Mouse (Mus musculus) cerebellum, adult 8-10 months (tissue): ENCODE data around the gene Tmem129.

Experiments
- DNase-seq: peaks from one replicate; pipeline ENCODE4 v3.0.0; 2022

The Tmem129 gene

DNA sequence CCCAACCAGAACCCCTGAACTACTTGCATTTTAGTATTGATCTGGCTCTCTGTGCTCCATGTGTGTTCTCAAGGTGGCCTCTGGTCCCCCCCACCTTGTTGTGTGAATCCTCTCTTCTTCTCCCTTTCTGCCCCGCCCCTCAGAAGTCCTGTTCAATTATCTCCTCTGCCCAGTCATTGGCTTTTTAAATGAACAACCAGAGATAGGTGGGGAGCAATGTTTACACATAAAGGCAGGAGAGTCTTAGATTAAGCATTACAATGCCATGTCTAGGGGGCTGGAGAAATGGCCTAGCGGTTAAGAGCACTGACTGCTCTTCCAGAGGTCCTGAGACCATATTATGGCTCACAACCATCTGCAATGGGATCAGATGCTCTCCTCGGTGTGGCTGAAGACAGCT is 22.9 kb downstream of the Tmem129 start:
- no peak for DNase-seq

DNA sequence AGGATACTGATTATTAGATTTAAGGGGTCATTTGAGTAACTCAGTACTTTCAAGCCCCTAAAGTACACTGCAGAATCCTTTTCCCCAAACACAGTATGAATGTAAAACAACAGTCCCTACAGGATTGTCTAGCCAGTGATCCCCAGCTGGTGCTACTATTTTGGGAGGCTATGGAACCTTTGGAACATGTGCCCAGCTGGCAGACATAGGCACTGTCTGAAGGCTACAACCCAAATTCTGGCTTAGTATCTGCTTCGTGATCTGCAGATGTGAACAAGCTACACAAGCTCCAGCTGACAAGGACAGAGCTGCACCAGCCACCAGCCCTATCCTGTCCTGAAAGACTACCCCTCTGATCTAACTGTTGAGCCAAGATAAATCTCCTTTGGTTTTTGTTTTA is 25.7 kb downstream of the Tmem129 start:
- no peak for DNase-seq

DNA sequence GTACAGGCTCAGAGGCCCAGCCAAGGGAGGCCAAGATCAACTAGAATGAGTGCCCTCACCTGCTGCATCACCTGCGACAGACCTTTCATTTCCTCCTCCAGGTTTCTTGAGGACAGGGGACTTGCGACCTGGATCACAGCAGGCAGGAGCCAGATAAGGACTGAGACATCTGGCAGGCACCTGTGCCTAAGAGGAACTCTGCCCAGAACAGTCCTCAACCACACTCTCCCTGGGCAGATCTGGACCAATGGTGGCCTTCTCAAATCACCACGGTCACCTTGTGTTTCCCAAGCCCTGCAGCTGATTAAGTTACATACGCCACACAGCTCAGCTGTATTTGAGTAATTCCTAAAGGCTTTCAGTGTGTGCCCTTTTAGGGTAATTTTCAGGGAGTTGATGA is 27.6 kb downstream of the Tmem129 start:
- no peak for DNase-seq

DNA sequence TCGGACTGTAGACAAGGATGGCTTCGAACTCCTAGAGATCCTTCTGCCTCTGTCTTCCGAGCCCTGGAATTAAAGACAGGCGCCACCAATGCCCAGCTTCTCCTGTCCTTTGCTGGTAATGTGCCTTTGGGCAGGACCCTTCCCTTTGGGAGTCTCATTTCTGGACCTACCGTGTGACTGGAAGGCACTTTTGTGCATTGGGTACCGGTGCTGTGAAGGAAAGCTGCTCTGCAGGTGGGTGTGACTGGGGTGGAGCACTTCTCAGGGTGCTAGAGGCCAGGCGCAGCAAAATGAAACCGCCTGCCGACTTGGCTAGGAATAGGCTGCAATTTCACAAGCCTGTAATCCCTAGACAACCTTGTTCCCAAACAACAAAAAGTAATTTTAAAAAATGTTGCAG is 28.2 kb downstream of the Tmem129 start:
- no peak for DNase-seq

DNA sequence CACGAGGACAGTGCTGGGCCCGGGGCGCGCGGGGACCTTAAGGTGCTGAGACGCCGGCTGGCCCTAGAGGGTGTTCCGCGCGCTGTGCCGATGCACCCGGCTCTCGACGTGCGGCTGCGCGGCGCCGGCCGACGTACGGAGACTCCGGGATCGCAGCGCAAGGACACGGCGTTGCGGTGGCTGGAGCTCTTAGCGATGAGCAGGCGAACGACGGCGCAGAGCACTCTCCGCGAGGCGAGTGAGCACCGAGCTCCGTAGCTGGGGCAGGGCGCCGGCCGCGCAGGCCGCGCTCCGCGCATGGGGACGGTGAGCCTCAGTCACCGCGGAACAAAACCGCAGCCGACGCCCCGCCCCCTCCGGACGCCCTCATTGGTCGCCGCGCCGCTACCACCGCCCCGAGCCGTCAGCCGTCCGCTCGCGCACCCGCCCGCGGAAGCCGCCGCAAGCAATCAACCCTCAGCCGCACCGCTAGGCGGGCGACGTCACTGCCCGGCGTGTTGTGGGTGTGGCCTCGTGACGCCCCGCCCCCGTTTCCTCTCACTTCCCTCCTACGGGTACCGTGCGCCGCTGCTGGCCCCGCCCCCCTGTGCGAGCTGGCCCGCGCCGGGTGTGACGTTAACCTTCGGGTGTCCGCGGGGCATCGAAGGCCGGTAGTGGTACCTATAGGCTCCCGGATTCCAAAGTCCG is 28.8 kb downstream of the Tmem129 start, which contains the start of the genes Fam53a and Gm9903:
Fam53a (minus strand) TSS at position 335 of the 687 bp plus-strand sequence.
Gm9903 (plus strand) TSS at position 625 of the 687 bp plus-strand sequence.
- peak; percentile 100 for DNase-seq

DNA sequence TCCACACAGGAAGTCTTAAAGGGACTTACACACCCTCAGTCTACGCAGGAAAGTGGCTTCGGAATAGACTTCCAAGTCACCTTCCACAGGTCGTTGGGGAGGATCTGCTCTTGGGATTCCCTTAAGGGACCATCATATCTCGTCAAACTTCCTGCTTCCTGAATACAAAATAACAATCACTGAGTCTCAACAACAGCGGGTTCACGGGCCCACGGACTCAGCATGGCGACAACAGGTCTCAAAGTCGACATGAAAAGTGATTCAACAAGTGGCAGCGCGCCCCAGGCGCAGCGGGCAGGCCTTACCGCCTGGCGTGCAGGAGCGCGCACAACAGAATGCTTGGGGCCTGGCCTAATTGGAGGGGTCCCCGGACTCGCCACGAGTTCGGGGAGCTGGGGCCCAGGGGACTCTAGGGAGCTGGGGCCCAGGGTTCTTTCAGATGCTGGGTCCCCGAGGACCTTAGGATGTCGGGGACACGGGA is 29.4 kb downstream of the Tmem129 start:
- DNase-seq = peak; percentile 60

DNA sequence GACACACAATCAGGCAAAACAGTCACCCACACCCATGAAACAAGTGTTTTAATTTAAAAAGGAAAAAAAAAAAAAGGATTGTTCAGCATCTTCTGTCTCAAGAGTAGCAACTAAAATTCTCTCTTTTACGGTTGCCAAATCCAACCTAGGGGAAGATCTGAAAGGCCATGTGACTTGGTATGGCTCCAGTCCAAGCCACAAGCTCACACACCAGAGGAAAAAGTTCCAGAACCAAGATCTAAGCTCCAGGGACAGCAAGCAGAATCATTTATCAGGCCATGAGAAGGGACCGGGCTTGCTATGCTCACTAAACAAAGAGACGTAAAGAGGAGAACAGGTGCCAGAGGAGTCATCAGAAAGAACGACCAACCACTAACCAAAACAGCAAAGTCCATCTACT is 30.2 kb downstream of the Tmem129 start:
- no peak for DNase-seq

DNA sequence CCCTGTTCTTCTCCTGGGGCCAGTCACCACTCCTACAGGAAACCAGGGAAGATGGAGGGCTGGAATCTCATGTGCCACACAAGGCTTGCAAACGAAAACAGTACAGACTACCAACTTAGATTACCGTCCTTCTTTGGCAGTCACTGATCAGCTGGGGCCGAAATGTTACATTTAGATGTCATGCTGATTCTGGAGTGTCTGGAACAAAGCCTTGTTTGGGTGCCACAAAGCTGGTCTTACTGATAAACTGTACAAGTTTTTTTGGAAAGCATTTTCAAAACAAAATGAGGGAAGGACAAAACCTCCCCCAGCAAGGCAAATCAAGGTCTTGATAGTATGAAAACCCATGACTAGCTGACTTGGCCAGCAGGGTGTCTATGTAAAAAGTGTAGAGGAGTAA is 34.5 kb downstream of the Tmem129 start:
- no peak for DNase-seq

DNA sequence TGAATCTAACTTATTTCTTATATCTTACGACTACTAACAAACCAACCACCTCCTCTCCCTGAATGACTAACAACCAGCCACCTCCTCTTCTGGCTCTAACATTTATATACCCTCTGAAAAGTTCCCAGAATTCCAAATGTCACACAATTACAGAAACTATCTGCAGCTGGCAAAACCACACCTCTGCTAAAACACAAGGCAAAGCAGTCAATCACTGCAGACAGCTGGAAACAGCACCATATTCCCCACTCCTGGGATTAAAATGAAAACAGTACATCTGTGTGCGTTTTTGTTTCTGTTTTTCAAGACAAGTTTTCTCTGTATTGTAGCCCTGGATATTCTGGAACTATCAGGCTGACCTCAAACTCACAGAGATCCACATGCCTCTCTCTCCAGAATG is 35.5 kb downstream of the Tmem129 start:
- DNase-seq = no peak

DNA sequence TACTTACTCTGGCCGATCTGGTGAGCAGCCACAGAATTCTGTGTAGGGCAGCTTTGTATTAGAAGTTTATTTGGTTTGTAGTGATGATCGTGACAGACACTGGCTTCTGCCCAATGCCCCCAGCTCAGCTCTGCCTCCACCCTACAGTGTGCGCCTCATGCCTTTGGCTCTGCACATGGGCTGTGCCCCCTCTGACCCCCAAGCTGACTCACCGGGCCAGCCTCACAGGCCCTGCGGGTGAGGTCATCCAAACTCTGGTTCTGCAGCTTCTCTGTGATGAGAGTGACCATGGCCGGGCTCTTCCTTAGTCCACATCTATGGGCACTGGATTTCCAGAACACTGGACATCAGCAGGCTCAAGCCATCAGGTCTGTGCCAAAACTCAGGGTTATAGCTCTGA is 43.8 kb downstream of the Tmem129 start:
- no peak for DNase-seq

DNA sequence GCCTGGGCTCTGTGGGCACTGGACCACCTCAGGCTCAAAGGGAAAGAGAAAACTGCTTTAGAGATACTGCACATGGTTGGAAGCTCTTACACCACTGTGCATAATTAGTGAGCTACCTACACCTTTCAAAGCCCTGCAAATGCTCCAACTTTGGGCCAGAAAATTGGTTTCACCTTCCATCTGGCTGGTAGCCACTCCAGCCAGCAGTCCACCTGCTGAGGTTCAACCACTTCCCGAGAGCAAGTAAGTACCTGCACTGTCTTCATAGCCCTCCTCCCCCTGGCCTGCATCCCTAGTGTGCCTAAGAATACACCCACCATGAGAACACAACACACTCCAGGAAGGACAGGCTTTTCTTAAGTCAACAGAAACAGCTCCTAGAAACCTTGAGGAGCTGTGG is 46.4 kb downstream of the Tmem129 start:
- DNase-seq = peak; percentile 28

DNA sequence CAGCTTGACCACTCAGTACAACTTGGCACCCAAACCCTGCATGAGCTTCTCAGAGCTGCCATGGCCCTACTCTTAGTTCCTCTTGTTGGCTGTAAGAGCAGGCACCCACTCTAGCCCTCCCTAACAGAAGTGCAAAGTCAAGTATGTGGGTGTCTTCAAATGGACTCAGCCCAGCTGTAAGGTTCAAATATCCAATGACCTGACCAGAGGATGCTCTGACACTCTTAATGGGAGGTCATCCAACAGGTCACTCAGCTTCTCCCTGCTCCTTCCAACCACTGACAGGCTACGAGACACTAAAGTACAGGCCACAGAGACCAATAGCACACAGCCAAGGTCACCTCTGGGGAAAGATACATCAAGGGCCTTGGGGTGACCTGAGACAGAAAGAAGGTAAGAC is 49.0 kb downstream of the Tmem129 start:
- no peak for DNase-seq

DNA sequence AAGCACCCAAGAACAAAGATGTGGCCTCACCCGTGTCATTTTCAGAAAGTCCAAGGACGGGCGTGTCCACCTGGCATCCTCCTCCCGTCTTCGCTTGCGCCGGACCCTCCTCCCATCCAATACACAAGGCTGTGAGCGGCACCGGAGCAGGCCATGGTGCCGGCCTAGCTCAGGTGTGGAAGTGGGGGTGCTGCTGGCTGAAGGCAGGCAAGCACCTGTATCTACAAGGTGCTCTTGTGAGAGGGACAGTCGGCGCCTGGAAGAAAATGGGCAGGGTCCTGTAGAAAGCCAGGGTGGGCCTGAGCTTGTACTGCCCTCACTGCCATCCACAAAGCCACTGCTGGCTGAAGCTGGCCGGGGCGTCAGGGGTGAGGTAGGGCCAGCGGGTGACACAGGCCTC is 50.8 kb downstream of the Tmem129 start:
- DNase-seq = no peak

DNA sequence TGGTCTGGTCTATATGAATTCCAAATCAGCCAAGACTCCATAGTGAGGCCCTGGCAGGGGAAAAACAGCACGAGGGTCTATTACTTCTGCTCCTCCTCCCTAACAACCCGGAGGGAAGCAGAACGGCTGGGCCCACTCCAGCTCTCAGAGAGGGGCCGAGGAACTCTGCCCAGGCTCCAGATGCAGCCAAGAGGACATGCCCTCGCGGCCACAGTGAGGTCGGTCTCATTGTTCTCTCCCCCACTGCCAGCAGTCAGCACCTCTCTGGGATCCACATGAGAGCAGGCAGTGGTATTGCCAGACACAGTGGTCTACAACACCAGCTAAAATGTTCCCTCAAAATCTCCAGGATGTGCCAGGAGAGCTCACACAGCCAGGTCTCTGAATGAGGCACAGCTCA is 51.6 kb downstream of the Tmem129 start:
- DNase-seq = no peak

DNA sequence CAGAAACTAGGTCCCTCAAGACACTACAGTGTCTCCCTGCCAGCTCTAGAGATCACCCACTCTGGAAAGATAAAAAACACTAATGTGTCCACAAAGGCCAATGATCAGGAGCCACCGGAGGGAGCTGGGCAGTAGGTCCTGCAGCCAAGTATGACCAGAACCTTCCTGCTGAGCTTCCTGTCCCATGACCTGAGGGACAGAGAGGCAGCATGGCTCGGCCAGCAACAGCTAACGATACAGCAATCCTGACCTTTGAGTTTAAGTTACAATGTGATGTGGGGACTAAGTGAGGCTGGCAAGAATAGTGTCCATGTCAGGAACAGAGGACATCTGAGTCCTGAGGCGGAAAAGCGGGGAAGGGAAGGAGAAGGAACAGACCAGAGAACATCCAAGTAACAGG is 52.9 kb downstream of the Tmem129 start:
- no peak for DNase-seq
